Mouse (Mus musculus) stomach, embryonic 16.5 days (tissue): ENCODE measurements around the gene Il18bp. TPM values are rescaled to one million over a fixed set of nuclear protein-coding genes. Genes with fewer than 3 reads are reported as not detected.

ENCODE experiments used
- ATAC-seq: fragments of 200-750 bp; cut with Nextera tagmentation; 2 replicates; pipeline ENCODE4 v1.8.0; 2017; ENCODE audit warnings: moderate number of reproducible peaks, moderate TSS enrichment; ENCODE audit not compliant: insufficient read depth, low FRiP score
- H3K27ac ChIP-seq: fragments of 300-500 bp; sonication (generic); 2 replicates; pipeline ENCODE4 v1.5.1; 2014; ENCODE audit warnings: low read length
- H3K27me3 ChIP-seq: fragments of 300-500 bp; sonication (generic); 2 replicates; pipeline ENCODE4 v1.6.1; 2014; ENCODE audit warnings: low read length, control low read depth, mixed read lengths; ENCODE audit not compliant: control insufficient read depth, insufficient read depth
- H3K36me3 ChIP-seq: fragments of 300-500 bp; sonication (generic); 2 replicates; pipeline ENCODE4 v1.6.1; 2014; ENCODE audit warnings: low read length; ENCODE audit not compliant: control insufficient read depth, insufficient read depth
- H3K4me1 ChIP-seq: fragments of 300-500 bp; sonication (generic); 2 replicates; pipeline ENCODE4 v1.6.1; 2014; ENCODE audit warnings: low read length, control low read depth, mixed read lengths; ENCODE audit not compliant: control insufficient read depth, insufficient read depth
- H3K4me2 ChIP-seq: fragments of 300-500 bp; sonication (generic); 2 replicates; pipeline ENCODE4 v1.6.1; 2014; ENCODE audit warnings: low read depth, low read length, mixed read lengths
- H3K4me3 ChIP-seq: fragments of 300-500 bp; sonication (generic); replicated peaks from 2 replicates; pipeline ENCODE4 v1.5.1; 2014; ENCODE audit warnings: mild to moderate bottlenecking, low read length
- H3K9ac ChIP-seq: fragments of 300-500 bp; sonication (generic); 2 replicates; pipeline ENCODE4 v1.6.1; 2014; ENCODE audit warnings: low read length
- H3K9me3 ChIP-seq: fragments of 300-500 bp; sonication (generic); replicated peaks from 2 replicates; pipeline ENCODE4 v1.6.1; 2016; ENCODE audit warnings: low read length, control low read depth; ENCODE audit not compliant: control insufficient read depth
- WGBS: fragments of 180-500 bp; shearing (Covaris S2); extraction: QIAGEN DNeasy Blood & Tissue Kit; methylation state at CpG from one replicate; pipeline ENCODE4 v1.1.7; 2014; 5-methylcytosine and 5-hydroxymethylcytosine counted together
- polyA plus RNA-seq: library from polyadenylated mRNA; unstranded; fragments of >200 nt; fragmentation: Nextera tagmentation; extraction: Ambion mirVana; gene quantifications from 2 replicates; pipeline ENCODE4 v1.2.1, GENCODE M21; 2015

The Il18bp gene
- polyA plus RNA-seq, 1 experiment from 2014 or later, result 3.3 TPM

- Histone ChIP-seq H3K27ac (no peak overlapping the region), H3K36me3 (peaks cover 27% of the 10 kb centered on the region), H3K27me3 (no peaks in the 10 kb centered on the region), H3K4me2 (no peak overlapping the region), H3K4me3 (no peak overlapping the region), H3K9ac (no peak overlapping the region), H3K9me3 (no peaks in the 10 kb centered on the region), H3K4me1 (peaks cover 4% of the 10 kb centered on the region; the same call in 1 of the 2 replicates)
- 87% methylated on average over 3 of the region's 3 CpGs for WGBS
- no peak for ATAC-seq
Observed at GRCm38 (mm10) chr7:101994241-101994640, 24.2 kb downstream of the Il18bp start.

GRCm38 (mm10) chr7:101985081-101985480 is 33.4 kb downstream of the Il18bp start:
- no peak for ATAC-seq
- no peak overlapping the region for H3K4me3 ChIP-seq
- no peaks in the 10 kb centered on the region for H3K9me3 ChIP-seq
- no peaks in the 10 kb centered on the region for H3K27me3 ChIP-seq
- WGBS, result 89% methylated on average over 3 of the region's 3 CpGs
- H3K4me2 ChIP-seq, result no peak overlapping the region
- H3K4me1 ChIP-seq, result no peaks in the 10 kb centered on the region
- H3K27ac ChIP-seq, result no peak overlapping the region
- H3K36me3 ChIP-seq, result no peaks in the 10 kb centered on the region; the same call in 1 of the 2 replicates
- H3K9ac ChIP-seq, result no peak overlapping the region

GRCm38 (mm10) chr7:101982735-101983134 is 35.8 kb downstream of the Il18bp start:
- no peak overlapping the region for H3K4me2 ChIP-seq
- no peaks in the 10 kb centered on the region for H3K27me3 ChIP-seq
- ATAC-seq, result no peak
- no peak overlapping the region for H3K27ac ChIP-seq
- no peaks in the 10 kb centered on the region for H3K9me3 ChIP-seq
- WGBS, result 89% methylated on average over 1 of the region's 1 CpGs
- no peaks in the 10 kb centered on the region; the same call in 1 of the 2 replicates for H3K36me3 ChIP-seq
- no peak overlapping the region for H3K9ac ChIP-seq
- no peaks in the 10 kb centered on the region for H3K4me1 ChIP-seq
- H3K4me3 ChIP-seq, result no peak overlapping the region

- Histone ChIP-seq H3K36me3 (no peaks in the 10 kb centered on the region), H3K27ac (peak overlapping the region; percentile 4; the same call in 1 of the 2 replicates), H3K4me1 (peaks cover 31% of the 10 kb centered on the region), H3K9ac (no peak overlapping the region), H3K27me3 (no peaks in the 10 kb centered on the region), H3K4me2 (no peak overlapping the region), H3K9me3 (no peaks in the 10 kb centered on the region), H3K4me3 (no peak overlapping the region)
- no peak for ATAC-seq
- 27% methylated on average over 2 of the region's 2 CpGs for WGBS
Observed at GRCm38 (mm10) chr7:101974505-101974904, 44.0 kb downstream of the Il18bp start.

- H3K27me3 ChIP-seq, result no peaks in the 10 kb centered on the region
- no peak overlapping the region for H3K9ac ChIP-seq
- no peak overlapping the region for H3K4me2 ChIP-seq
- H3K4me1 ChIP-seq, result peaks cover 36% of the 10 kb centered on the region
- no peak overlapping the region for H3K4me3 ChIP-seq
- no peaks in the 10 kb centered on the region for H3K36me3 ChIP-seq
- 49% methylated on average over 3 of the region's 3 CpGs for WGBS
- no peak for ATAC-seq
- H3K9me3 ChIP-seq, result no peaks in the 10 kb centered on the region
- H3K27ac ChIP-seq, result 0 out of 2 replicates have a peak overlapping the region, but pooled peaks have one; percentile 5
Observed at GRCm38 (mm10) chr7:101973730-101974129, 44.8 kb downstream of the Il18bp start.

GRCm38 (mm10) chr7:101971721-101972120 is 46.8 kb downstream of the Il18bp start:
- Histone ChIP-seq H3K27ac (peak overlapping the region; percentile 99), H3K4me3 (peak overlapping the region; percentile 67), H3K4me1 (peaks cover 38% of the 10 kb centered on the region), H3K36me3 (no peaks in the 10 kb centered on the region), H3K4me2 (peak overlapping the region; percentile 71), H3K9me3 (no peaks in the 10 kb centered on the region), H3K27me3 (no peaks in the 10 kb centered on the region), H3K9ac (peak overlapping the region; percentile 83)
- WGBS, result 33% methylated on average over 2 of the region's 2 CpGs
- no peak for ATAC-seq

- peak overlapping the region; percentile 71 for H3K4me2 ChIP-seq
- WGBS, result 1% methylated on average over 19 of the region's 19 CpGs
- peak overlapping the region; percentile 83 for H3K9ac ChIP-seq
- no peaks in the 10 kb centered on the region for H3K27me3 ChIP-seq
- H3K4me3 ChIP-seq, result peak overlapping the region; percentile 67
- peak overlapping the region; percentile 99 for H3K27ac ChIP-seq
- H3K9me3 ChIP-seq, result no peaks in the 10 kb centered on the region
- peaks cover 38% of the 10 kb centered on the region for H3K4me1 ChIP-seq
- no peaks in the 10 kb centered on the region for H3K36me3 ChIP-seq
- peak; percentile 63 for ATAC-seq
Observed at GRCm38 (mm10) chr7:101970821-101971461, 47.5 kb downstream of the Il18bp start.

GRCm38 (mm10) chr7:101970429-101970775 is 48.1 kb downstream of the Il18bp start:
- under 1% methylated on average over 17 of the region's 17 CpGs for WGBS
- H3K4me1 ChIP-seq, result peaks cover 38% of the 10 kb centered on the region

GRCm38 (mm10) chr7:101969694-101970428 is 48.6 kb downstream of the Il18bp start:
- peak; percentile 90 for ATAC-seq
- Histone ChIP-seq H3K9me3 (no peaks in the 10 kb centered on the region), H3K4me2 (peak overlapping the region; percentile 71), H3K27me3 (no peaks in the 10 kb centered on the region), H3K27ac (peak overlapping the region; percentile 99), H3K9ac (peak overlapping the region; percentile 83), H3K36me3 (no peaks in the 10 kb centered on the region), H3K4me3 (peak overlapping the region; percentile 67), H3K4me1 (peaks cover 34% of the 10 kb centered on the region)
- WGBS, result under 1% methylated on average over 51 of the region's 53 CpGs

More at GRCm38 (mm10) chr7:101970429-101970775, 48.1 kb downstream of the Il18bp start:
- H3K36me3 ChIP-seq, result no peaks in the 10 kb centered on the region
- peak overlapping the region; percentile 67 for H3K4me3 ChIP-seq
- H3K9ac ChIP-seq, result peak overlapping the region; percentile 83
- peak overlapping the region; percentile 71 for H3K4me2 ChIP-seq
- peak overlapping the region; percentile 99 for H3K27ac ChIP-seq
- peak; percentile 76 for ATAC-seq
- no peaks in the 10 kb centered on the region for H3K9me3 ChIP-seq
- H3K27me3 ChIP-seq, result no peaks in the 10 kb centered on the region
